Mouse (Mus musculus) testis, adult 2 months (tissue): ENCODE results near the gene Rasip1. TPM values are rescaled to one million over a fixed set of nuclear protein-coding genes. Genes with fewer than 3 reads are reported as not detected.
A peak's percentile ranks its signal among the peaks of the same experiment; 100 is the strongest.

ENCODE experiments used
- H3K27ac ChIP-seq: fragments of 200-500 bp; 2 replicates; pipeline ENCODE4 v1.5.1; 2012; ENCODE audit warnings: low read depth, low read length; ENCODE audit not compliant: control insufficient read depth, insufficient read depth
- H3K27me3 ChIP-seq: fragments of 200-500 bp; 2 replicates; pipeline ENCODE4 v1.6.1; 2012; ENCODE audit warnings: mild to moderate bottlenecking, low read length, moderate library complexity; ENCODE audit not compliant: control insufficient read depth, insufficient read depth
- H3K36me3 ChIP-seq: fragments of 200-500 bp; 2 replicates; pipeline ENCODE4 v1.6.1; 2012; ENCODE audit warnings: mild to moderate bottlenecking, low read length; ENCODE audit not compliant: control insufficient read depth, insufficient read depth
- H3K4me1 ChIP-seq: fragments of 200-500 bp; 2 replicates; pipeline ENCODE4 v1.6.1; 2012; ENCODE audit warnings: low read length; ENCODE audit not compliant: control insufficient read depth, insufficient read depth
- H3K4me3 ChIP-seq: fragments of 200-500 bp; 2 replicates; pipeline ENCODE4 v1.5.1; 2012; ENCODE audit warnings: low read depth, mild to moderate bottlenecking, low read length, moderate library complexity, mixed read lengths; ENCODE audit not compliant: control insufficient read depth
- CTCF ChIP-seq: fragments of 200-500 bp; IDR thresholded peaks from 2 replicates; pipeline ENCODE4 v1.5.1; 2012; ENCODE audit warnings: low read depth, mild to moderate bottlenecking, inconsistent platforms, low read length, moderate library complexity; ENCODE audit not compliant: control insufficient read depth, insufficient read depth, insufficient replicate concordance
- POLR2A ChIP-seq: fragments of 200-500 bp; IDR thresholded peaks from 2 replicates; pipeline ENCODE4 v1.6.1; 2012; ENCODE audit warnings: low read depth, mild to moderate bottlenecking, inconsistent platforms, low read length, moderate library complexity; ENCODE audit not compliant: control insufficient read depth
- polyA plus RNA-seq: library from polyadenylated mRNA; depleted of rRNA; stranded (reverse); fragments of >200 nt; gene quantifications from 2 replicates; pipeline ENCODE4 v1.2.3, GENCODE M21; 2012

Gene Rasip1
- polyA plus RNA-seq, 1 experiment = 5.1 TPM

GRCm38 (mm10) chr7:45642083-45642482 is 14.8 kb downstream of the Rasip1 start:
- H3K36me3 ChIP-seq = no peaks in the 10 kb centered on the region
- no peak for TF ChIP-seq POLR2A
- no peak for TF ChIP-seq CTCF
- H3K4me1 ChIP-seq = peaks cover 26% of the 10 kb centered on the region
- no peak overlapping the region for H3K4me3 ChIP-seq
- no peaks in the 10 kb centered on the region for H3K27me3 ChIP-seq
- H3K27ac ChIP-seq = no peak overlapping the region

- H3K36me3 ChIP-seq = no peaks in the 10 kb centered on the region
- no peak overlapping the region; the same call in 1 of the 2 replicates for H3K4me3 ChIP-seq
- no peak for TF ChIP-seq CTCF
- TF ChIP-seq POLR2A = no peak
- no peaks in the 10 kb centered on the region for H3K27me3 ChIP-seq
- H3K27ac ChIP-seq = no peak overlapping the region
- peaks cover 26% of the 10 kb centered on the region for H3K4me1 ChIP-seq
Observed at GRCm38 (mm10) chr7:45642503-45643255, 15.4 kb downstream of the Rasip1 start.

- peaks cover 21% of the 10 kb centered on the region for H3K4me1 ChIP-seq
- TF ChIP-seq CTCF = no peak
- no peak for TF ChIP-seq POLR2A
- no peak overlapping the region for H3K27ac ChIP-seq
- H3K36me3 ChIP-seq = no peaks in the 10 kb centered on the region
- no peaks in the 10 kb centered on the region for H3K27me3 ChIP-seq
- peak overlapping the region; percentile 49 for H3K4me3 ChIP-seq
Observed at GRCm38 (mm10) chr7:45643441-45644178, 16.3 kb downstream of the Rasip1 start.

GRCm38 (mm10) chr7:45644183-45644582 is 16.9 kb downstream of the Rasip1 start:
- H3K27ac ChIP-seq = no peak overlapping the region
- H3K27me3 ChIP-seq = no peaks in the 10 kb centered on the region
- peaks cover 17% of the 10 kb centered on the region for H3K4me1 ChIP-seq
- no peaks in the 10 kb centered on the region for H3K36me3 ChIP-seq
- TF ChIP-seq POLR2A = no peak
- TF ChIP-seq CTCF = no peak
- no peak overlapping the region; the same call in 1 of the 2 replicates for H3K4me3 ChIP-seq

- TF ChIP-seq POLR2A (no peak), CTCF (no peak)
- Histone ChIP-seq H3K4me3 (no peak overlapping the region), H3K27ac (no peak overlapping the region)
Observed at GRCm38 (mm10) chr7:45644872-45645590, 17.7 kb downstream of the Rasip1 start.

GRCm38 (mm10) chr7:45645591-45645971 is 18.3 kb downstream of the Rasip1 start:
- Histone ChIP-seq H3K4me3 (no peak overlapping the region), H3K4me1 (peaks cover 16% of the 10 kb centered on the region), H3K36me3 (no peaks in the 10 kb centered on the region), H3K27me3 (no peaks in the 10 kb centered on the region), H3K27ac (no peak overlapping the region)
- TF ChIP-seq CTCF (no peak), POLR2A (no peak)

More at GRCm38 (mm10) chr7:45644872-45645590, 17.7 kb downstream of the Rasip1 start:
- Histone ChIP-seq H3K36me3 (no peaks in the 10 kb centered on the region), H3K4me1 (peaks cover 14% of the 10 kb centered on the region), H3K27me3 (no peaks in the 10 kb centered on the region)

GRCm38 (mm10) chr7:45646671-45647070 is 19.4 kb downstream of the Rasip1 start:
- TF ChIP-seq CTCF = no peak
- no peak for TF ChIP-seq POLR2A
- Histone ChIP-seq H3K4me3 (no peak overlapping the region), H3K4me1 (peaks cover 16% of the 10 kb centered on the region), H3K27me3 (no peaks in the 10 kb centered on the region), H3K27ac (no peak overlapping the region), H3K36me3 (no peaks in the 10 kb centered on the region)
